Mouse (Mus musculus) kidney, embryonic 14.5 days (tissue): ENCODE measurements around the gene Gjd3. TPM values are rescaled to one million over a fixed set of nuclear protein-coding genes. Genes with fewer than 3 reads are reported as not detected.
A peak's percentile ranks its signal among the peaks of the same experiment; 100 is the strongest.

Experiments used
- ATAC-seq: fragments of 200-750 bp; cut with Nextera tagmentation; 2 replicates; pipeline ENCODE4 v1.8.0; 2017; ENCODE audit warnings: moderate number of reproducible peaks, mild to moderate bottlenecking, moderate TSS enrichment, moderate library complexity; ENCODE audit not compliant: low FRiP score, low TSS enrichment
- H3K27ac ChIP-seq: fragments of 300-500 bp; sonication (generic); 2 replicates; pipeline ENCODE4 v1.5.1; 2014; ENCODE audit warnings: low read depth, mild to moderate bottlenecking, low read length, moderate library complexity, mixed read lengths
- H3K27me3 ChIP-seq: fragments of 300-500 bp; sonication (generic); 2 replicates; pipeline ENCODE4 v1.6.1; 2014; ENCODE audit warnings: mild to moderate bottlenecking, low read length; ENCODE audit not compliant: control insufficient read depth, insufficient read depth
- H3K36me3 ChIP-seq: fragments of 300-500 bp; sonication (generic); 2 replicates; pipeline ENCODE4 v1.6.1; 2014; ENCODE audit warnings: low read length, mixed read lengths; ENCODE audit not compliant: control insufficient read depth, insufficient read depth
- H3K4me1 ChIP-seq: fragments of 300-500 bp; sonication (generic); 2 replicates; pipeline ENCODE4 v1.6.1; 2014; ENCODE audit warnings: low read length, mixed read lengths; ENCODE audit not compliant: control insufficient read depth, insufficient read depth
- H3K4me2 ChIP-seq: fragments of 300-500 bp; sonication (generic); replicated peaks from 2 replicates; pipeline ENCODE4 v1.6.1; 2014; ENCODE audit warnings: low read depth, mild to moderate bottlenecking, low read length
- H3K4me3 ChIP-seq: fragments of 300-500 bp; sonication (generic); 2 replicates; pipeline ENCODE4 v1.5.1; 2014; ENCODE audit warnings: mild to moderate bottlenecking, low read length
- H3K9ac ChIP-seq: fragments of 300-500 bp; sonication (generic); 2 replicates; pipeline ENCODE4 v1.6.1; 2014; ENCODE audit warnings: low read depth, mild to moderate bottlenecking, low read length, moderate library complexity
- H3K9me3 ChIP-seq: fragments of 300-500 bp; sonication (generic); 2 replicates; pipeline ENCODE4 v1.6.1; 2016; ENCODE audit warnings: low read length; ENCODE audit not compliant: control insufficient read depth
- WGBS: fragments of 180-500 bp; shearing (Covaris S2); extraction: QIAGEN DNeasy Blood & Tissue Kit; methylation state at CpG from one replicate; pipeline ENCODE4 v1.1.7; 2014; 5-methylcytosine and 5-hydroxymethylcytosine counted together
- polyA plus RNA-seq: library from polyadenylated mRNA; unstranded; fragments of >200 nt; fragmentation: Nextera tagmentation; extraction: Ambion mirVana; gene quantifications from 2 replicates; pipeline ENCODE4 v1.2.1, GENCODE M21; 2014

Gene Gjd3
- polyA plus RNA-seq, 1 experiment from 2014 or later, result not detected

- ATAC-seq, result no peak
- peaks cover 20% of the 10 kb centered on the region for H3K36me3 ChIP-seq
- no peaks in the 10 kb centered on the region for H3K9me3 ChIP-seq
- no peaks in the 10 kb centered on the region for H3K27me3 ChIP-seq
- H3K9ac ChIP-seq, result no peak overlapping the region
- no peak overlapping the region for H3K4me2 ChIP-seq
- no peak overlapping the region for H3K27ac ChIP-seq
- H3K4me1 ChIP-seq, result peaks cover 53% of the 10 kb centered on the region
- 8% methylated on average over 2 of the region's 2 CpGs for WGBS
- H3K4me3 ChIP-seq, result no peak overlapping the region
Measured at GRCm38 (mm10) chr11:98953361-98953760, 29.5 kb downstream of the Gjd3 start.

DNA sequence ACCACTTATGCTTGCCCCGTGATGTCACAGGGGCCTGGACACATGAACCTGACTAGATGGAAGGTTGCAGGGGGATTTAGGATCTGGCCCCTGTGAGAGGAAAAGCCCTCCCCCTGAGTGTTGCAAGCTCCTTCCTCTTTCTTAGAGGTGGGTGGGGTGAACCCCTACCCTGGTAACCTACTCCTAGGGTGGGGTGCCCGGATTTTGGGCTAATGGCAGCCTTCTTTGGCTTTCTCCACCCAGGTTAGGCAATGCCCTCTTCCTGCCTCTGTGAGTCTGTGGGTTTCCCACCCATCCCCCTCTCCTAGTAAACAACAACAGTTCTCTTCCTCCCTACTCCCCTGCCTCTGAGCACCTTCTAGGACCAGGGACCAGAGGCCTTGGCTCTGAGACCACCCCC, 30.1 kb downstream of the Gjd3 start:
- Histone ChIP-seq H3K4me2 (no peak overlapping the region), H3K36me3 (peaks cover 20% of the 10 kb centered on the region), H3K27me3 (no peaks in the 10 kb centered on the region), H3K4me1 (peaks cover 56% of the 10 kb centered on the region), H3K9me3 (no peaks in the 10 kb centered on the region), H3K27ac (no peak overlapping the region), H3K4me3 (no peak overlapping the region), H3K9ac (no peak overlapping the region)
- ATAC-seq, result no peak
- WGBS, result 64% methylated on average over 2 of the region's 2 CpGs

DNA sequence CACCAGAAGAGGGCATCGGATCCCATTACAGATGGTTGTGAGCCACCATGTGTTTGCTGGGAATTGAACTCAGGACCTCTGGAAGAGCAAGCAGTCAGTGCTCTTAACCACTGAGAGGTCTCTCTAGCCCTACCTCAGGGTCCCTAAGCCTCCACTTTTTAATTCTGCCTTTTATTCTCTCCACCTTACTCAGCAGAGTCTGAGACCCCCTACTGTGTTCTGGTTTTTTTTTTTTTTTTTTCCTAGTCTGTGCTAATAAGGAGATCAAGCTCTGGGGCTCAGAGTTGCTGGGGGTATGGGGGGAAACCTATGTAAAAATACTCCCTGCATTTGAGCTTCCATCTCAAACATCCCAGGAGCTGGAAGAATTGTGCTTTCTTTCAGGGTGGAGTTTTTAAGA, 30.7 kb downstream of the Gjd3 start:
- Histone ChIP-seq H3K27me3 (no peaks in the 10 kb centered on the region), H3K36me3 (peaks cover 24% of the 10 kb centered on the region), H3K9me3 (no peaks in the 10 kb centered on the region), H3K4me1 (peaks cover 62% of the 10 kb centered on the region), H3K27ac (no peak overlapping the region), H3K4me3 (no peak overlapping the region), H3K9ac (no peak overlapping the region), H3K4me2 (no peak overlapping the region)
- no peak for ATAC-seq
- 90% methylated on average over 1 of the region's 1 CpGs for WGBS

DNA sequence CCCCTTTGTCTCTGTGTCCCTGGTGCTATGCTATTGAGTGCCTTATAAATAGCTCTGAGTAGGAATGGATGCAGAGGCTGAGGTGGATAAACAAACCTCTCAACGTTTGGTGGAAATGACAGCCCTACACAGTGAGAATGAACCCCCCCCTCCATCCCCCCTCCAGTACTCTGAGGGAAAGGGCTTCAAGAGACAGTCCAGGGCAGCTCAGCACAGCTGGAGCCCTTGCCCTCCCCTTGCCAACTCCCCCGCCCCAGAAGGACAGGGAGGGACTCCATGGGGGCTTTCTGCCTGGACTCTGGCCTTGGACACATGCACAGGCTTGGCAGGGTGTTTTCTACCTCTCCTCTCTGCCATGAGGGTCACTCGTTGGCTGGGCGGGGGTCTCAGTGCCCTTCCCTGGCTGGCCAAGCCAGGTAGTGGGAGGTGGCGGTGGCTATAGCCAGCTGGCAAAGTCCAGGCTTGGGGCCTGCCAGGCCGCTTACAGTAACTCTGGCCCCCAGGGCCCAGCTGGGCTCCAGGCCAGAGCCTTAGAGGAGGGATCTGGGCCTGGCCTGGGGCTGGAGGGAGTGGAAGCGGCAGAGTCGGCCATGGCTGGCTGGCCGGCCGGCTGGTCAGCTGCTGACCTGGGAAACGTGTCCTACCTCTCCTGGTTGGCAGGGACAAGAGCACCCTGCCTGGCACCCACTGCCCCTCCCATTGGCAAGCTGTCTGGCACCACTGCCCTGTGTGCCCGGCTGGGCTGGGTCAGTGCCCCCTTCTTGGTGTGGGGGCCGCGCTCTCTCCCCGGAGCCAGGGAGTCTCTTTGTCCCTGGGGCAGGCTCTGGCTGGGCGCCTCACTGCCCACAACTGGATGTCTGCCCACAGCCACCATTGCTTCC, 31.6 kb downstream of the Gjd3 start:
- Histone ChIP-seq H3K4me1 (peaks cover 61% of the 10 kb centered on the region), H3K4me3 (no peak overlapping the region)
- peak; percentile 30; the same call in 1 of the 2 replicates for ATAC-seq

DNA sequence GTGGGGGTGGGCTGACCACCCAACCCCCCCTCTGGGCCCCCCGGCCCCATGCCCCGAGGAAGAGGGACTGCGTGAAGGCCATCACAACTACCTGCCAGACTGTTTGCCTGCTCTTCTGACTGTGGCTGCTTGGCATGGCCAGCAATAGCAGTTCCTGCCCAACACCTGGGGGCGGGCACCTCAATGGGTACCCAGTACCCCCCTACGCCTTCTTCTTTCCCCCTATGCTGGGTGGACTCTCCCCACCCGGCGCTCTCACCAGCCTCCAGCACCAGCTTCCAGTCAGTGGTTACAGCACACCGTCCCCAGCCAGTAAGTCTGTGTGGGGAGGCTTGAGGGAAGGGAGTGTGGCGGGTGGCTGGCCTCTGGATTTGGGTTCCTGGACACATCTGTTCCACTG, 32.3 kb downstream of the Gjd3 start:
- 89% methylated on average over 7 of the region's 9 CpGs for WGBS
- Histone ChIP-seq H3K4me1 (peaks cover 58% of the 10 kb centered on the region), H3K27me3 (no peaks in the 10 kb centered on the region), H3K4me2 (no peak overlapping the region), H3K36me3 (peaks cover 21% of the 10 kb centered on the region), H3K9ac (no peak overlapping the region), H3K4me3 (no peak overlapping the region), H3K27ac (no peak overlapping the region), H3K9me3 (no peaks in the 10 kb centered on the region)
- ATAC-seq, result no peak

More for the DNA sequence above, 31.6 kb downstream of the Gjd3 start:
- H3K9ac ChIP-seq, result peak overlapping the region; percentile 42; the same call in 1 of the 2 replicates
- H3K36me3 ChIP-seq, result peaks cover 21% of the 10 kb centered on the region
- peak overlapping the region; percentile 5; the same call in 1 of the 2 replicates for H3K4me2 ChIP-seq
- 64% methylated on average over 13 of the region's 16 CpGs for WGBS
- H3K9me3 ChIP-seq, result no peaks in the 10 kb centered on the region
- H3K27ac ChIP-seq, result peak overlapping the region; percentile 57; the same call in 1 of the 2 replicates
- H3K27me3 ChIP-seq, result no peaks in the 10 kb centered on the region

- Histone ChIP-seq H3K9me3 (no peaks in the 10 kb centered on the region), H3K27ac (no peak overlapping the region), H3K4me1 (peaks cover 58% of the 10 kb centered on the region), H3K4me2 (no peak overlapping the region), H3K9ac (no peak overlapping the region), H3K4me3 (no peak overlapping the region), H3K36me3 (peaks cover 21% of the 10 kb centered on the region), H3K27me3 (no peaks in the 10 kb centered on the region)
- WGBS, result 94% methylated on average over 7 of the region's 7 CpGs
- no peak for ATAC-seq
Measured at GRCm38 (mm10) chr11:98949958-98950460, 32.8 kb downstream of the Gjd3 start.

GRCm38 (mm10) chr11:98949242-98949957, 33.4 kb downstream of the Gjd3 start:
- no peak for ATAC-seq

DNA sequence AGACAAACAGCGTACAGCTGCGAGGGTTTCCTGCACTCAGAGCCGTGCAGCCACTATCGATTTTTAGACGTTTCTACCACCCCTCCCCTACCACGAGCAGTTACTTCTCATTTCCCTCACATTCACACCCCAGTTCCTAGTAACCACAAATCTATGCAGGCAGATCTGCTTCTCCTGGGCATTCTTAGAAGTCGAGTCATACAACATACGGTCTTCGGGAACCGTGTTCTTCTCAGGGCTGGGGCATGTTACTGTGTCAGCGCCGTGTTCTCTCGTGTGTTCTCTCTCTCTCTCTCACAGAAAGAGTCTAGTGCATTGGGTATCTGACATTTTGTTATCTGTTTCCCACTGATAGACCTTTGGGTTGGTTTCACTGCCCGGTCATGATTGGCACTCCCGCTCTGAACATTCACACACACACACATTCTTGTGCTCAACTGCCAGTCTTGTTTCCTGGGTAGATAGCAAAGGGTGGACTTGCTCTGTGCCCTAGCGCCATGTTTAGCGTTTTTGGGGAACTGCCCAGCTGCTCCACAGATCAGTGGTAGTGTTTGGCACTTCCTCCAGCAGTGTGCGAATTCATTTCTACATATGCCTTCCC, 34.7 kb downstream of the Gjd3 start:
- peaks cover 59% of the 10 kb centered on the region for H3K4me1 ChIP-seq
- H3K36me3 ChIP-seq, result peaks cover 21% of the 10 kb centered on the region
- ATAC-seq, result no peak
- no peak overlapping the region for H3K4me2 ChIP-seq
- WGBS, result 68% methylated on average over 18 of the region's 18 CpGs
- no peak overlapping the region for H3K9ac ChIP-seq
- H3K4me3 ChIP-seq, result no peak overlapping the region
- no peaks in the 10 kb centered on the region for H3K9me3 ChIP-seq
- no peaks in the 10 kb centered on the region for H3K27me3 ChIP-seq
- no peak overlapping the region for H3K27ac ChIP-seq

More at GRCm38 (mm10) chr11:98949242-98949957, 33.4 kb downstream of the Gjd3 start:
- Histone ChIP-seq H3K9me3 (no peaks in the 10 kb centered on the region), H3K36me3 (peaks cover 21% of the 10 kb centered on the region), H3K4me2 (no peak overlapping the region), H3K4me3 (no peak overlapping the region), H3K27me3 (no peaks in the 10 kb centered on the region), H3K4me1 (peaks cover 58% of the 10 kb centered on the region), H3K9ac (0 out of 2 replicates have a peak overlapping the region, but pooled peaks have one; percentile 4), H3K27ac (no peak overlapping the region)
- WGBS, result 76% methylated on average over 12 of the region's 12 CpGs
